Mouse (Mus musculus) kidney, adult 18-20 months (tissue): ENCODE measurements around the gene Adgra1.

ENCODE experiments used
- DNase-seq: peaks from one replicate; pipeline ENCODE4 v3.0.0; 2021

Gene Adgra1

GRCm38 (mm10) chr7:139834036-139834435 is at the start of gene Adgra1:
TSS of gene Adgra1 (plus strand) at chr7:139834174.
- DNase-seq, result no peak

GRCm38 (mm10) chr7:139787382-139787781 is 46.6 kb upstream of the Adgra1 start:
- DNase-seq, result no peak

GRCm38 (mm10) chr7:139788927-139789326 is 45.0 kb upstream of the Adgra1 start:
- no peak for DNase-seq

- DNase-seq, result no peak
These were observed 44.3 kb upstream of the Adgra1 start for GRCm38 (mm10) chr7:139789718-139790117.

GRCm38 (mm10) chr7:139791601-139792000 is 42.4 kb upstream of the Adgra1 start:
- DNase-seq, result no peak

GRCm38 (mm10) chr7:139795004-139795605 is 38.9 kb upstream of the Adgra1 start:
- DNase-seq, result no peak

GRCm38 (mm10) chr7:139797186-139798109 is 36.5 kb upstream of the Adgra1 start:
- DNase-seq, result no peak

GRCm38 (mm10) chr7:139806175-139806601 is 27.8 kb upstream of the Adgra1 start:
- DNase-seq, result no peak

- DNase-seq, result no peak
These were observed 23.9 kb upstream of the Adgra1 start for GRCm38 (mm10) chr7:139810036-139810435.

GRCm38 (mm10) chr7:139811706-139812105 is 22.3 kb upstream of the Adgra1 start:
- no peak for DNase-seq

- peak; percentile 3 for DNase-seq
These were observed 20.3 kb upstream of the Adgra1 start for GRCm38 (mm10) chr7:139813577-139814207.

- no peak for DNase-seq
These were observed 11.5 kb upstream of the Adgra1 start for GRCm38 (mm10) chr7:139822301-139823010.

GRCm38 (mm10) chr7:139827687-139828086 is 6.3 kb upstream of the Adgra1 start:
- DNase-seq, result no peak

- no peak for DNase-seq
These were observed 442 bp upstream of the Adgra1 start for GRCm38 (mm10) chr7:139833532-139833931.

- DNase-seq, result no peak
These were observed 1.5 kb downstream of the Adgra1 start for GRCm38 (mm10) chr7:139835140-139836131.

- no peak for DNase-seq
These were observed 6.6 kb downstream of the Adgra1 start for GRCm38 (mm10) chr7:139840443-139841168.

- no peak for DNase-seq
These were observed 8.4 kb downstream of the Adgra1 start for GRCm38 (mm10) chr7:139842397-139842796.

- DNase-seq, result no peak
These were observed 9.2 kb downstream of the Adgra1 start for GRCm38 (mm10) chr7:139843140-139843539.

- DNase-seq, result peak; percentile 9
These were observed 9.8 kb downstream of the Adgra1 start for GRCm38 (mm10) chr7:139843776-139844175.

GRCm38 (mm10) chr7:139845101-139845500 is 11.1 kb downstream of the Adgra1 start:
- DNase-seq, result no peak

GRCm38 (mm10) chr7:139850152-139850551 is 16.2 kb downstream of the Adgra1 start:
- DNase-seq, result no peak
